Mouse (Mus musculus) heart, adult 2 months (tissue): ENCODE data around the gene Samd10.

Source experiments
- CTCF ChIP-seq: fragments of 200-600 bp; IDR thresholded peaks from 2 replicates; pipeline ENCODE4 v1.8.1; 2022; ENCODE audit warnings: antibody characterized with exemption, mild to moderate bottlenecking, moderate library complexity
- EP300 ChIP-seq: fragments of 200-500 bp; IDR thresholded peaks from 2 replicates; pipeline ENCODE4 v1.6.1; 2011; ENCODE audit warnings: low read depth, low read length, control low read depth; ENCODE audit not compliant: insufficient read depth
- POLR2A ChIP-seq: fragments of 200-500 bp; IDR thresholded peaks from 2 replicates; pipeline ENCODE4 v1.6.1; 2011; ENCODE audit warnings: mild to moderate bottlenecking, low read depth, low read length, control low read depth; ENCODE audit not compliant: insufficient read depth

DNA sequence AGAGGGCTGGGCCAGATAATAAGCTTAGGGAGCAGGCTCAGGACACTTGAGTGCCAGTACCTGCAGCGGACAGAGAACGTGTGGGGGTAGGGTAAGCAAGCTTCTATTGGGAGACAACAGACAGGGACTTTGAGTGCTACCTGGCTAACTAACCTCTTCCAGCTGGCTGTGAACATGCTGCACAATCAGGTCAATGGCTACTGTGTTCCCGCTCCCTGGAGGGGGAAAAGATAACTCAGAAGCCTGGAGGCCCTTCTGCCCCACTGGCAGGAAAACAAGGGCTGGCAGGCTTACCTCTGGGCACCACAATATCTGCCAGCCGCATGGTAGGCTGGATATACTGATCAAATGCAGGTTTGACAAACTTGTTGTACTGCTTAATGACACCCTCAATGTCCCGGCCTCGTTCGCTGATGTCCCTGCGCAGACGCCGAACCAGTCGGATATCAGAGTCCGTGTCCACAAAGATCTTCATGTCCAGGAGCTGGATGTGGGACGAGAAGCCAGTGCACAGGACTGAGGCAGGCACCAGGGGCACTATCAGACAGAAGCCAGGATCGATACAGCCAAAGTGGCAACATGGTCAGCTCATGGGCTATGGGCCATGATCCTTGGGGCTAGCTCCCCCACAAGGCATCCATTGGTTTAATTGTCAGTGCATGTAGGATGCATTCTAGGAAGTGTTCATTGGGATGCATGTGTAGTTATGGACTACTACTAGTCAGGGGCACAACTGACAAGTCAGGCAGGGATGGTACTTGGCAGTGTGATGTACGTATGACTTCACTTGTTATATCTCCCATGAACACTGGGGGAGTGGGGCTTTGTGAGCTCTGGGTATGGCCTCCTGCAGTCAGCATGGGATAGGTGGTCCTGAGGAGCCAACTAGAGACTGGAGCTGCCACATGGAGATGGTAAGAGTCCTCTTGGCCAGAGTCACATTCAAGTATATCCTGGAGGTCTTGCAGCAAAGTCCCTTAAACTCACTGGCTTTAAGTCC is 25.8 kb downstream of the Samd10 start:
- TF ChIP-seq CTCF (no peak), POLR2A (no peak), EP300 (0 out of 2 replicates have a peak, but pooled peaks have one; percentile 7)
